Mouse (Mus musculus) liver, postnatal 0 days (tissue): Measurements from ENCODE around the gene Begain. TPM values are rescaled to one million over a fixed set of nuclear protein-coding genes. Genes with fewer than 3 reads are reported as not detected.
A peak's percentile ranks its signal among the peaks of the same experiment; 100 is the strongest.

Experiments used
- ATAC-seq: fragments of 200-750 bp; cut with Nextera tagmentation; 2 replicates; pipeline ENCODE4 v1.8.0; 2017; ENCODE audit warnings: mild to moderate bottlenecking, moderate library complexity
- DNase-seq: peaks from one replicate; pipeline ENCODE4 v3.0.0-alpha.2; 2016
- H3K27ac ChIP-seq: fragments of 300-500 bp; sonication (generic); 2 replicates; pipeline ENCODE4 v1.5.1; 2014; ENCODE audit warnings: antibody characterized with exemption, moderate library complexity, mild to moderate bottlenecking, low read depth
- H3K27me3 ChIP-seq: fragments of 300-500 bp; sonication (generic); 2 replicates; pipeline ENCODE4 v1.6.1; 2014; ENCODE audit warnings: low read length, control low read depth, mixed read lengths; ENCODE audit not compliant: insufficient read depth
- H3K36me3 ChIP-seq: fragments of 300-500 bp; sonication (generic); replicated peaks from 2 replicates; pipeline ENCODE4 v1.6.1; 2014; ENCODE audit warnings: mild to moderate bottlenecking, control low read depth, low read length, moderate library complexity, mixed read lengths; ENCODE audit not compliant: insufficient read depth
- H3K4me1 ChIP-seq: fragments of 300-500 bp; sonication (generic); 2 replicates; pipeline ENCODE4 v1.6.1; 2014; ENCODE audit warnings: antibody characterized with exemption, mild to moderate bottlenecking, control low read depth; ENCODE audit not compliant: insufficient read depth
- H3K4me2 ChIP-seq: fragments of 300-500 bp; sonication (generic); 2 replicates; pipeline ENCODE4 v1.6.1; 2014; ENCODE audit warnings: low read depth, mild to moderate bottlenecking, low read length, moderate library complexity, mixed read lengths
- H3K4me3 ChIP-seq: fragments of 300-500 bp; sonication (generic); 2 replicates; pipeline ENCODE4 v1.5.1; 2014; ENCODE audit warnings: low read depth, low read length
- H3K9ac ChIP-seq: fragments of 300-500 bp; sonication (generic); replicated peaks from 2 replicates; pipeline ENCODE4 v1.6.1; 2014; ENCODE audit warnings: mild to moderate bottlenecking, moderate library complexity
- H3K9me3 ChIP-seq: fragments of 300-500 bp; sonication (generic); 2 replicates; pipeline ENCODE4 v1.6.1; 2016; ENCODE audit warnings: mild to moderate bottlenecking, control low read depth, low read length, mixed read lengths
- CTCF ChIP-seq: sonication (generic); IDR thresholded peaks from 2 replicates; pipeline ENCODE4 v1.5.1; 2016; ENCODE audit warnings: antibody characterized with exemption, low read depth
- EP300 ChIP-seq: IDR thresholded peaks from 2 replicates; pipeline ENCODE4 v1.6.1; 2016; ENCODE audit warnings: antibody characterized with exemption, low read depth, mild to moderate bottlenecking
- WGBS: fragments of 180-500 bp; shearing (Covaris S2); extraction: QIAGEN DNeasy Blood & Tissue Kit; methylation state at CpG from one replicate; pipeline ENCODE4 v1.1.7; 2014; ENCODE audit not compliant: insufficient replicate concordance; 5-methylcytosine and 5-hydroxymethylcytosine counted together
- polyA plus RNA-seq: library from polyadenylated mRNA; unstranded; fragments of >200 nt; fragmentation: Nextera tagmentation; extraction: Ambion mirVana; gene quantifications from 2 replicates; pipeline ENCODE4 v1.2.1, GENCODE M21; 2015

Gene Begain
- polyA plus RNA-seq, result 0.24 and 0.27 TPM in 2 replicates

DNA sequence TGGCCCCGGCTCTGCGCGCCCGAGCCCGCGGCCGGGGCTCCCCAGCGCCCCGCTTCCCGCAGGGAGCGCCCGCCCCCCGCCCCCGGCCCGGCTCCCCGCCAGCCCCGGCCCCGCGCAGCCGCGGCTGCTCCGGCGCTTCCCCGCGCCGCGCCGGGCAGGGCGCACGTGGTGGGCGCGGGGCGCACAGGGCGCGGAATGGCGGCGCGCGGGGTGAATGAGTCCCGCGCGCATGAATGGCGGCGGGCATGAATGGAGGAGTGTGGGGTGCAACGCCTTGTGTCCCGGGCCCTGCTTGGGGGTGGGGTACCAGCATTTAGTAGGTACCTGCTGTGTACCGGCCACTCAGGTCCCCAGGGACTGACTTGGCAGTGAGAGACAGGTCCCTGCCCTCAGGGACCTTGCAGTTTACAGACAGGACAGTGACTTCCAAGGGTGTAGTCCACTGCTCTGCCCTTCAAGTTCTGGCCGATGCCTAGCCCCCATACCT is at the start of gene Begain:
TSS of gene Begain (minus strand) at position 51 of the 487 bp plus-strand sequence.
- peak within 1 kb of the TSS; percentile 72 for H3K4me2 ChIP-seq
- H3K9ac ChIP-seq, result 0 out of 2 replicates have a peak within 1 kb of the TSS, but pooled peaks have one; percentile 30
- peak within 1 kb of the TSS; percentile 44 for H3K4me3 ChIP-seq
- WGBS, result 3% methylated on average over 32 of the region's 48 CpGs
- DNase-seq, result no peak
- no peak within 1 kb of the TSS for H3K27ac ChIP-seq
- no peaks in the 10 kb centered on the region for H3K36me3 ChIP-seq
- H3K9me3 ChIP-seq, result no peaks in the 10 kb centered on the region
- ATAC-seq, result peak; percentile 19; the same call in 1 of the 2 replicates
- TF ChIP-seq CTCF (no peak), EP300 (no peak)
- H3K4me1 ChIP-seq, result peaks cover 3% of the 10 kb centered on the region; the same call in 1 of the 2 replicates
- H3K27me3 ChIP-seq, result peaks cover 19% of the 10 kb centered on the region

GRCm38 (mm10) chr12:109115707-109116106 is 47.7 kb upstream of the Begain start:
- 51% methylated on average over 8 of the region's 8 CpGs for WGBS
- Histone ChIP-seq H3K36me3 (no peaks in the 10 kb centered on the region), H3K9ac (no peak overlapping the region), H3K4me1 (no peaks in the 10 kb centered on the region), H3K27me3 (no peaks in the 10 kb centered on the region), H3K4me3 (no peak overlapping the region), H3K9me3 (no peaks in the 10 kb centered on the region), H3K27ac (no peak overlapping the region), H3K4me2 (no peak overlapping the region)
- no peak for TF ChIP-seq CTCF
- no peak for TF ChIP-seq EP300
- ATAC-seq, result no peak
- no peak for DNase-seq

DNA sequence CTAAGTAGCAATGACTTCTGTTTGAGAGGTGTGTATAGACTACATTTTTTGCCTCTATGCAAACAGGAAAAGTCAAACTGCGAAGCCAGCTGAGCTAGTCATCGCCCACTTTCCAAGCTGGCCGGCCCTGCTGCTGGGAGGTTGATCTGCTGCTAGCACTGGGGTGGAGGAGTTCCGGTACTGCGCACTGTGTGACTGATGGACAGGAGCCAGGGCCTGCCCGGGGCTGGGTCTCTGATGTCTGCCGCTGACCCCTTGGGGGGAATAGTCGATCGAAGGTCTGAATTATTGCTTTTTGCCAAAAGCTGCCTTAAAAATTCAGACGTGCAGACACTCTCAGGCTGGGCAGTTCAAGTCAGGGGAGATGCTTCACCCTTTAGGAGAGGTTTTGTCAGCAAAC is 47.1 kb upstream of the Begain start:
- Histone ChIP-seq H3K4me3 (no peak overlapping the region), H3K4me1 (no peaks in the 10 kb centered on the region), H3K4me2 (no peak overlapping the region), H3K9me3 (no peaks in the 10 kb centered on the region), H3K27me3 (no peaks in the 10 kb centered on the region), H3K36me3 (no peaks in the 10 kb centered on the region), H3K27ac (no peak overlapping the region), H3K9ac (no peak overlapping the region)
- DNase-seq, result no peak
- 64% methylated on average over 10 of the region's 10 CpGs for WGBS
- TF ChIP-seq CTCF (no peak), EP300 (no peak)
- ATAC-seq, result no peak

- no peaks in the 10 kb centered on the region for H3K9me3 ChIP-seq
- H3K4me1 ChIP-seq, result no peaks in the 10 kb centered on the region
- no peaks in the 10 kb centered on the region for H3K36me3 ChIP-seq
- no peaks in the 10 kb centered on the region for H3K27me3 ChIP-seq
- TF ChIP-seq CTCF (no peak), EP300 (no peak)
- ATAC-seq, result no peak
- H3K27ac ChIP-seq, result no peak overlapping the region
- H3K4me3 ChIP-seq, result no peak overlapping the region
- no peak overlapping the region for H3K9ac ChIP-seq
- 76% methylated on average over 10 of the region's 10 CpGs for WGBS
- H3K4me2 ChIP-seq, result no peak overlapping the region
- DNase-seq, result no peak
Measured at GRCm38 (mm10) chr12:109112996-109113592, 45.1 kb upstream of the Begain start.

DNA sequence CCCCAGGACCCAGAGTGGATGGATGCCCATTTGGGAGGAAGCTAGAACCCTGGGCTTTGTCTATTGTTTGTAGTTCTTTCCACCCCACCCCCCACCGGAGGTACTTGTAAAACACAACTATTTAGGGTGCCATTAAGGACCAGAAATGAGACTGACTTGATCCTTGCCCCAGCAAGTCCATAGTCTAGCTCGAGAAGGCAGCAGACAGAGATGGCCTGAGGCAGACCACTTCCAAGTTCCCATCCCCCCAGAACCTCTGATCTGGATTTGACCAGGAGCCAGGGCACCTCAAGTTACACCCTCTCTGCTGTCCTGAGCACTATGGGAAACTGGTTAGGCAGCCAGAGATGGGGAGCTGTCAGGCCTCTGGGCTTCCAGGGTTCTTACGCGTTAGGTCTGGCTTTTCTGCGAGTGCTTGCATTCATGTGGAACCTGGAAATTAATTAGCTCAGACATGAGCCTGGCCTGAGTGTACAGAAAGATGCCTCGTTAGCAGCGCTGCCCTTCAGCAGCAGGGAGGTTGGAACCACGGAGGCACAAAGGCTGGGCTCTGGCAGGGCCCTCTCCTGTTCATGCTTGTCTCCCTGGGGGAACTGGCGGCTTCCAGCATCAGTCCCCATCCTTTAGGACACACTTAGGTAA is 44.5 kb upstream of the Begain start:
- DNase-seq (no peak), ATAC-seq (no peak)
- Histone ChIP-seq H3K9ac (no peak overlapping the region), H3K4me3 (no peak overlapping the region), H3K9me3 (no peaks in the 10 kb centered on the region), H3K27ac (no peak overlapping the region), H3K4me2 (no peak overlapping the region), H3K4me1 (no peaks in the 10 kb centered on the region), H3K36me3 (no peaks in the 10 kb centered on the region), H3K27me3 (no peaks in the 10 kb centered on the region)
- no peak for TF ChIP-seq CTCF
- 71% methylated on average over 9 of the region's 9 CpGs for WGBS

- ATAC-seq (no peak), DNase-seq (no peak)
- H3K4me2 ChIP-seq, result no peak overlapping the region
- no peaks in the 10 kb centered on the region for H3K27me3 ChIP-seq
- no peak overlapping the region for H3K9ac ChIP-seq
- H3K36me3 ChIP-seq, result no peaks in the 10 kb centered on the region
- WGBS, result 76% methylated on average over 13 of the region's 13 CpGs
- no peak for TF ChIP-seq EP300
- no peak overlapping the region for H3K4me3 ChIP-seq
- no peaks in the 10 kb centered on the region for H3K4me1 ChIP-seq
- H3K9me3 ChIP-seq, result no peaks in the 10 kb centered on the region
- no peak overlapping the region for H3K27ac ChIP-seq
Measured at GRCm38 (mm10) chr12:109108911-109109310, 40.9 kb upstream of the Begain start.
